Mouse (Mus musculus): Measurements from ENCODE around the gene Map2k2.

DNA sequence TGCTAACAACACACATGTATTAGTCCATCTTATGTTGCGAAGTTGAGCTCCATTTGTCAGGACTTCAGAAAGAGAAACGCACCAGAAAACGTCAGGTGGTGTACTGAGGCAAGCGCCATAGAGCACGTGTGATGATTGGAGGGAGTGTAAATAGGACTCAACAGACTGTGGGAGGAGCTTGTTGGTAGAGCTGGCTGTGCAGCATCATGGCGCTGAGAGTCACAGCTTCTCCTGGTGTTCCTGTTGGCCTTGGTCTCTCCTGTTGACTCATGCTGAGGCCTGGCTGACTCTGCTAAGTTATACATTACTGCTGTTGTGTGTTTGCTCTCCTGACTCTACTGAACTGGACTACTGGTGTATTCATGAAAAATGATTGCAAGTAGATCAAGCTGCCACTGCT, 7.2 kb downstream of the Map2k2 start:
- TF ChIP-seq POLR2A (IDR thresholded peaks at IDR 0.05; ENCODE audit: low read depth, low read length), result no peak
- no peak for TF ChIP-seq CTCF (IDR thresholded peaks at IDR 0.05; ENCODE audit: extremely low read depth, insufficient read depth, insufficient read length, insufficient replicate concordance)

All from spleen, adult 2 months (tissue).